Mouse (Mus musculus): ENCODE results near the gene Clasrp. TPM values are rescaled to one million over a fixed set of nuclear protein-coding genes. Genes with fewer than 3 reads are reported as not detected.

Gene Clasrp
- polyA plus RNA-seq, 1 experiment from 2014 or later = 41.6 TPM

Other genes starting within 250 kb of the Clasrp start
- gene Cd3eap, start 245.0 kb downstream of the Clasrp start, polyA plus RNA-seq (2014; fragmentation: Nextera tagmentation; extraction: Ambion mirVana) = 17.0 TPM in 2 replicates
- 2.4 and 2.6 TPM in 2 replicates for gene Ppp1r13l, start 244.7 kb downstream of the Clasrp start, polyA plus RNA-seq (2014; fragmentation: Nextera tagmentation; extraction: Ambion mirVana)
- 15.6 and 16.5 TPM in 2 replicates for gene Ercc2, start 222.5 kb downstream of the Clasrp start, polyA plus RNA-seq (2014; fragmentation: Nextera tagmentation; extraction: Ambion mirVana)
- gene Klc3, start 200.4 kb downstream of the Clasrp start, polyA plus RNA-seq (2014; fragmentation: Nextera tagmentation; extraction: Ambion mirVana) = 0.78 and 1.1 TPM in 2 replicates
- not detected in 2 replicates for gene Ckm, start 199.7 kb downstream of the Clasrp start, polyA plus RNA-seq (2014; fragmentation: Nextera tagmentation; extraction: Ambion mirVana)
- 19.2 and 20.4 TPM in 2 replicates for gene Mark4, start 145.7 kb downstream of the Clasrp start, polyA plus RNA-seq (2014; fragmentation: Nextera tagmentation; extraction: Ambion mirVana)
- 0.79 and 0.87 TPM in 2 replicates for gene Exoc3l2, start 141.2 kb downstream of the Clasrp start, polyA plus RNA-seq (2014; fragmentation: Nextera tagmentation; extraction: Ambion mirVana)
- 2.6 and 3.6 TPM in 2 replicates for gene Bloc1s3, start 96.1 kb downstream of the Clasrp start, polyA plus RNA-seq (2014; fragmentation: Nextera tagmentation; extraction: Ambion mirVana)
- gene Trappc6a, start 96.1 kb downstream of the Clasrp start, polyA plus RNA-seq (2014; fragmentation: Nextera tagmentation; extraction: Ambion mirVana) = 34.2 and 38.8 TPM in 2 replicates
- 0.98 and 1.1 TPM in 2 replicates for gene Nkpd1, start 86.6 kb downstream of the Clasrp start, polyA plus RNA-seq (2014; fragmentation: Nextera tagmentation; extraction: Ambion mirVana)
- 12.7 and 12.9 TPM in 2 replicates for gene Ppp1r37, start 41.4 kb downstream of the Clasrp start, polyA plus RNA-seq (2014; fragmentation: Nextera tagmentation; extraction: Ambion mirVana)
- 0.13 and 0.16 TPM in 2 replicates for gene Zfp296, start 27.2 kb downstream of the Clasrp start, polyA plus RNA-seq (2014; fragmentation: Nextera tagmentation; extraction: Ambion mirVana)
- 141 and 157 TPM in 2 replicates for gene Gemin7, start 26.9 kb downstream of the Clasrp start, polyA plus RNA-seq (2014; fragmentation: Nextera tagmentation; extraction: Ambion mirVana)
- gene Relb, start 25.0 kb upstream of the Clasrp start, polyA plus RNA-seq (2014; fragmentation: Nextera tagmentation; extraction: Ambion mirVana) = 5.4 and 7.9 TPM in 2 replicates
- gene Clptm1, start 60.5 kb upstream of the Clasrp start, polyA plus RNA-seq (2014; fragmentation: Nextera tagmentation; extraction: Ambion mirVana) = 150 and 170 TPM in 2 replicates
- gene Apoc2, start 73.5 kb upstream of the Clasrp start, polyA plus RNA-seq (2014; fragmentation: Nextera tagmentation; extraction: Ambion mirVana) = not detected in 2 replicates
- gene Gm44805, start 76.9 kb upstream of the Clasrp start, polyA plus RNA-seq (2014; fragmentation: Nextera tagmentation; extraction: Ambion mirVana) = not detected in 2 replicates
- not detected in 2 replicates for gene Apoc4, start 77.0 kb upstream of the Clasrp start, polyA plus RNA-seq (2014; fragmentation: Nextera tagmentation; extraction: Ambion mirVana)
- 2.3 and 2.5 TPM in 2 replicates for gene Apoc1, start 88.2 kb upstream of the Clasrp start, polyA plus RNA-seq (2014; fragmentation: Nextera tagmentation; extraction: Ambion mirVana)
- gene Apoe, start 94.7 kb upstream of the Clasrp start, polyA plus RNA-seq (2014; fragmentation: Nextera tagmentation; extraction: Ambion mirVana) = 543 and 561 TPM in 2 replicates
- gene Tomm40, start 111.0 kb upstream of the Clasrp start, polyA plus RNA-seq (2014; fragmentation: Nextera tagmentation; extraction: Ambion mirVana) = 119 and 128 TPM in 2 replicates
- gene Nectin2, start 146.0 kb upstream of the Clasrp start, polyA plus RNA-seq (2014; fragmentation: Nextera tagmentation; extraction: Ambion mirVana) = 46.7 and 49.5 TPM in 2 replicates
- gene Bcam, start 166.5 kb upstream of the Clasrp start, polyA plus RNA-seq (2014; fragmentation: Nextera tagmentation; extraction: Ambion mirVana) = 17.5 and 18.8 TPM in 2 replicates
- gene Cblc, start 192.3 kb upstream of the Clasrp start, polyA plus RNA-seq (2014; fragmentation: Nextera tagmentation; extraction: Ambion mirVana) = not detected in 2 replicates
- 0.58 and 0.97 TPM in 2 replicates for gene Bcl3, start 218.3 kb upstream of the Clasrp start, polyA plus RNA-seq (2014; fragmentation: Nextera tagmentation; extraction: Ambion mirVana)
- gene Gm19345, start 247.5 kb upstream of the Clasrp start, polyA plus RNA-seq (2014; fragmentation: Nextera tagmentation; extraction: Ambion mirVana) = 13.0 and 13.9 TPM in 2 replicates